Mouse (Mus musculus): ENCODE measurements around the gene Tead4. TPM values are rescaled to one million over a fixed set of nuclear protein-coding genes. Genes with fewer than 3 reads are reported as not detected.

Tead4 gene
- total and polyA plus RNA-seq, 2 experiments from 2014 or later, result 0.63 to 0.67 TPM

DNA sequence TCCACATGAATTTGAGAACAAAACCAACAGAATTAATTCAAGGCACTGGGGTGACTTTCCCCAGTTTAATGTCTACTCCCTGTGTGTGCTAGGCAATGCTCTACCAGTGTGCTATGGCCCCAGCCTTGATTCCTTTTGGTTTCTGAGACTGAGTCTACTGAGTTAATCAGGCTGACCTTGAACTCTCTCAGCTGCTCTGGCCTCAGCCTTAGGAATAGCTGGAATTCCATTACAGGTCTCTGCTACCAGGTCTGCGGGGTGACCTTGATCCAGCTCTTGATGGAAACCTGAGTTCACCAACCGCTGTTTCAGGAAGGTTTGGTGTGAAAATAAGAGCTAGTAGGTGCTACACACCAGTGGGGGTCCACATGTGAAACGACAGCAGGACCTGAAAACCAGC lies 1.3 kb upstream of the Tead4 start:
- Histone ChIP-seq H3K4me3 (ENCODE audit: low read depth, low read length) (no peak overlapping the region), H3K27me3 (ENCODE audit: insufficient read depth, low read length) (peaks cover 39% of the 10 kb centered on the region), H3K4me1 (ENCODE audit: insufficient read depth) (no peaks in the 10 kb centered on the region), H3K36me3 (ENCODE audit: insufficient read depth) (no peaks in the 10 kb centered on the region), H3K9me3 (ENCODE audit: low read length) (no peaks in the 10 kb centered on the region), H3K9ac (no peak overlapping the region), H3K4me2 (ENCODE audit: low read depth) (no peak overlapping the region), H3K27ac (ENCODE audit: low read depth, low read length) (no peak overlapping the region)
- no peak for TF ChIP-seq CTCF (IDR thresholded peaks at IDR 0.05; ENCODE audit: low read depth)
- DNase-seq (no peak), ATAC-seq (no peak)
- 88% methylated on average over 3 of the region's 3 CpGs for whole genome bisulfite sequencing

GRCm38 (mm10) chr6:128301458-128301857 lies 835 bp upstream of the Tead4 start:
- Histone ChIP-seq H3K9me3 (ENCODE audit: low read length) (no peaks in the 10 kb centered on the region), H3K27ac (ENCODE audit: low read depth, low read length) (no peak overlapping the region), H3K4me1 (ENCODE audit: insufficient read depth) (no peaks in the 10 kb centered on the region), H3K9ac (no peak overlapping the region), H3K36me3 (ENCODE audit: insufficient read depth) (no peaks in the 10 kb centered on the region), H3K27me3 (ENCODE audit: insufficient read depth, low read length) (peaks cover 39% of the 10 kb centered on the region), H3K4me3 (ENCODE audit: low read depth, low read length) (0 out of 2 replicates have a peak overlapping the region, but pooled peaks have one; percentile 61), H3K4me2 (ENCODE audit: low read depth) (no peak overlapping the region)
- no peak for DNase-seq
- no peak for TF ChIP-seq CTCF (IDR thresholded peaks at IDR 0.05; ENCODE audit: low read depth)
- no peak for ATAC-seq
- WGBS, result 43% methylated on average over 11 of the region's 11 CpGs

DNA sequence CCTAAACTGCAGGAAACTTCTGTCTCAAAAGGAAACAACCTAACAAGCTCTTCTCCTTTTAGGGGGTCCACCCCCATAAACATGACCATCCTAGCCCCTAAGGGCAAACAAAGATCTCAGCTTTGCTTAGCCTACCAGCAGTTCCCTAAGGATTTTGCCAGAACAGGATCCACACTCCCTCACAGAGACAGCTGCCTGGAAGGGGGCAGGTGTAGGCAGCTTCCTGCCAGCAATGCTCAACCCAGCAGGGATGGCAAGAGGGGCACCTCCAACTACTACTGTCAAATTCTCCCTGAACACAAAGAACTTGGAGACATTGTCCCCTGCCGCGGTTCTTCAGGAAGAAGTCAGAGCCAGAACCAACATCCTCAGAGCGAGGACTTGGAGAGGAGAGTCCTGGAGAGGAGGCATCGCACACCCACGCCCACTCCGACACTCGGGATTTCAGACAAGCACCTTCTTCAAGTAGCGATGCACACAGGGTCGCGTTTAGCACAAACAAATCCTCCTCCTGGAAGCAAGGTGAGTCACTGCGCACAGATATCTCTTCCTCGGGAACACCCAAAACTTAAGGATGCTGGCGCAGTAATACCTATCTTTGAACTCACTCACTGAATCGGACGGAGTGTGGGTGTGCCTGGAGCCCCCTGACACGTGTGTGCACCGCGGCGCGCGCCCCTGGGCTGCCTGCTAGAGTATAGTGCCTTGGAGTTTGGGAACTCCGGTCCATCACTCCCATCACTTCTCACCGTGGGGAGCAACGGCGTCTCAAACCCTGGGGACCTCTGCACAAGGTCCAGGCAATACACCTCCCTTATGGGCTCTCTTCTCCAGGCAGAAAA lies 1.1 kb downstream of the Tead4 start:
- H3K4me3 ChIP-seq (ENCODE audit: low read depth, low read length), result peak overlapping the region; percentile 61
- no peaks in the 10 kb centered on the region for H3K4me1 ChIP-seq (ENCODE audit: insufficient read depth)
- H3K9me3 ChIP-seq (ENCODE audit: low read length), result no peaks in the 10 kb centered on the region
- H3K9ac ChIP-seq, result peak overlapping the region; percentile 46; the same call in 1 of the 2 replicates
- DNase-seq (peak; percentile 10), ATAC-seq (peak; percentile 26; the same call in 1 of the 2 replicates)
- TF ChIP-seq CTCF (IDR thresholded peaks at IDR 0.05; ENCODE audit: low read depth), result no peak
- no peaks in the 10 kb centered on the region for H3K36me3 ChIP-seq (ENCODE audit: insufficient read depth)
- WGBS, result under 1% methylated on average over 25 of the region's 25 CpGs
- H3K27ac ChIP-seq (ENCODE audit: low read depth, low read length), result no peak overlapping the region
- H3K4me2 ChIP-seq (ENCODE audit: low read depth), result peak overlapping the region; percentile 100
- H3K27me3 ChIP-seq (ENCODE audit: insufficient read depth, low read length), result peaks cover 39% of the 10 kb centered on the region

- no peak for DNase-seq
- no peaks in the 10 kb centered on the region for H3K36me3 ChIP-seq (ENCODE audit: insufficient read depth)
- 58% methylated on average over 7 of the region's 7 CpGs for WGBS
- no peak overlapping the region for H3K4me3 ChIP-seq (ENCODE audit: low read depth, low read length)
- no peaks in the 10 kb centered on the region for H3K9me3 ChIP-seq (ENCODE audit: low read length)
- peaks cover 39% of the 10 kb centered on the region for H3K27me3 ChIP-seq (ENCODE audit: insufficient read depth, low read length)
- no peak overlapping the region for H3K27ac ChIP-seq (ENCODE audit: low read depth, low read length)
- no peak for TF ChIP-seq CTCF (IDR thresholded peaks at IDR 0.05; ENCODE audit: low read depth)
- H3K9ac ChIP-seq, result no peak overlapping the region
- ATAC-seq, result no peak
- no peaks in the 10 kb centered on the region for H3K4me1 ChIP-seq (ENCODE audit: insufficient read depth)
- H3K4me2 ChIP-seq (ENCODE audit: low read depth), result no peak overlapping the region
Observed at GRCm38 (mm10) chr6:128298246-128298645, 2.4 kb downstream of the Tead4 start.

- DNase-seq (no peak), ATAC-seq (no peak)
- Histone ChIP-seq H3K27ac (ENCODE audit: low read depth, low read length) (no peak overlapping the region), H3K4me2 (ENCODE audit: low read depth) (no peak overlapping the region), H3K9me3 (ENCODE audit: low read length) (no peaks in the 10 kb centered on the region), H3K36me3 (ENCODE audit: insufficient read depth) (no peaks in the 10 kb centered on the region), H3K4me3 (ENCODE audit: low read depth, low read length) (no peak overlapping the region), H3K4me1 (ENCODE audit: insufficient read depth) (no peaks in the 10 kb centered on the region), H3K9ac (no peak overlapping the region), H3K27me3 (ENCODE audit: insufficient read depth, low read length) (peaks cover 32% of the 10 kb centered on the region)
- no peak for TF ChIP-seq CTCF (IDR thresholded peaks at IDR 0.05; ENCODE audit: low read depth)
- WGBS, result 27% methylated on average over 11 of the region's 11 CpGs
Observed at GRCm38 (mm10) chr6:128296750-128297393, 3.8 kb downstream of the Tead4 start.

DNA sequence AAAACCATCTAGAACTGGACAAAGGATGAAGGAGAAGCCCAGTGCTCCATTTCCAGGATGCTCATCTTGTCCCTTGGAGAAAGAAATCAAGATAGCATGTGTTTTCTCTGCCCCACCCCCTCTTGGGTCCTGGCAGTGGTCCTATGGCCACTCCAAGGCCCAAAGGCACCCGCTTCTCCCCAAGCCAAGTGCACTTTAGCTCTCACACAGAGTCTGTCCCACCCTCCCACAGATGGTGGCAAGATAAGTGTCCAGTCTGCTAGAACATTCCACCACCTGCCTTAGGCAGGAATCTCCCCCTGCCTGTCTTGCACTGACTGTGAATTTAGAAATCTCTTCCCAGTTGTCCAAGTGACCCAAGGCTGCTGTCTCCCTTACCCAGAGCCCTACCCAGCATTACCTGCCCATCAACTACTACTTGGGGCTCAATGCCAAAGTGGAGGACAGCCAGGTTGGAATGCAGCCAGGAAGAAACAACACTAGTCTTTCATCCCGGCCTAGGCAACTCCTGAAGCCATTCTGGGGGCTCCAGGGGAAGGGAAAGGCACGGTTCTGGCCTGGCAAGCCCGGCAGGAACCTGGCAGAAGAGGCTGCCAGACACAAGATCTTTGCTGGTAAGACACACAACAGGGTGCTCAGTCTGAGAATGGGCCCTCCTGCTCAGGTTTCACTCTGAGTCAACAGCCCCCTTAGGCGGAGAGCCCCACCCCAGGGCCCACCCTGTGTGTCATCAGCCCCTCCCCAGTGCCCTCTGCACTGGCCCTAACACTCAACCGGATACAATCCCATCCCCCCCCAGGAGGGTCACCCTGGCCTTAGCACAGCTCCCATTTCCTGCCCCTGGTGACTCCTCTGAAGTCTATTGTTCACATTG lies 4.5 kb downstream of the Tead4 start:
- WGBS, result 28% methylated on average over 6 of the region's 6 CpGs
- H3K36me3 ChIP-seq (ENCODE audit: insufficient read depth), result no peaks in the 10 kb centered on the region
- DNase-seq, result peak; percentile 50

More for the DNA sequence above, 4.5 kb downstream of the Tead4 start:
- Histone ChIP-seq H3K9me3 (ENCODE audit: low read length) (no peaks in the 10 kb centered on the region), H3K9ac (no peak overlapping the region), H3K27ac (ENCODE audit: low read depth, low read length) (no peak overlapping the region), H3K4me2 (ENCODE audit: low read depth) (no peak overlapping the region), H3K4me1 (ENCODE audit: insufficient read depth) (no peaks in the 10 kb centered on the region), H3K4me3 (ENCODE audit: low read depth, low read length) (no peak overlapping the region), H3K27me3 (ENCODE audit: insufficient read depth, low read length) (peaks cover 25% of the 10 kb centered on the region)
- no peak for TF ChIP-seq CTCF (IDR thresholded peaks at IDR 0.05; ENCODE audit: low read depth)
- peak; percentile 14; the same call in 1 of the 2 replicates for ATAC-seq
